Comparison of ENCODE assay signal across 16 mouse cellular contexts in genomic region chr7:123148935-123149334, GRCm38 (mm10).
"Had no signal": no experiment of that assay in that cellular context is flagged by ENCODE, and none has a peak within 500 bp of the region (broad histone marks: within the 10 kb centered on the region; RNA-seq: fewer than 3 reads in every experiment).

No protein-coding gene starts in this region.

- H3K4me3 ChIP-seq: limb, embryonic 12.5 days; midbrain, embryonic 10.5 days; neural tube, embryonic 12.5 days had no signal

- DNase-seq: kidney, adult 9 months; kidney, postnatal 36 days; layer of hippocampus, adult 9-11 months; layer of hippocampus, postnatal 36 days; liver; lung, adult 2 months; lung, postnatal 4 days; midbrain, embryonic 14.5 days; thymus, postnatal 4 days had no signal

- H3K27ac ChIP-seq: kidney, postnatal 0 days; limb, embryonic 12.5 days; liver, embryonic 14.5 days; midbrain, embryonic 10.5 days; neural tube, embryonic 12.5 days; stomach, postnatal 0 days had no signal

- H3K4me1 ChIP-seq: limb, embryonic 12.5 days; midbrain, embryonic 10.5 days; neural tube, embryonic 12.5 days had no signal

- ATAC-seq: lung, postnatal 0 days had no signal
